Mouse (Mus musculus) kidney, postnatal 4 days (tissue): ENCODE data around the gene Klk1b16.
"Not testable (repeated sequence)": the region's sequence is repeated elsewhere in the genome, so short reads cannot be mapped to it uniquely, and the experiment has no call there.

ENCODE experiments used
- DNase-seq, 2 experiments: peaks; one replicate each; pipeline ENCODE4 v3.0.0; 2021; ENCODE audit warnings: mixed read lengths in 2 of 2

Klk1b16 gene

GRCm38 (mm10) chr7:44136467-44136866 lies at the start of gene Klk1b16:
Klk1b16 (plus strand) TSS chr7:44136767.
- DNase-seq = no peak

GRCm38 (mm10) chr7:44096111-44096510 lies 40.5 kb upstream of the Klk1b16 start:
- no peak for DNase-seq

- not testable (repeated sequence) for DNase-seq
Observed at GRCm38 (mm10) chr7:44102028-44102427, 34.5 kb upstream of the Klk1b16 start, which contains the start of gene Klk1b21. Klk1b21 (plus strand) TSS chr7:44102328.

GRCm38 (mm10) chr7:44112373-44112772 lies 24.2 kb upstream of the Klk1b16 start, which contains the start of gene Klk1b22:
Klk1b22 (plus strand) TSS chr7:44112673.
- DNase-seq = no peak

- DNase-seq = no peak
Observed at GRCm38 (mm10) chr7:44123445-44123844, 13.1 kb upstream of the Klk1b16 start.

GRCm38 (mm10) chr7:44179299-44180045 lies 42.9 kb downstream of the Klk1b16 start:
- peak; percentile 10 to 42 for DNase-seq

GRCm38 (mm10) chr7:44186516-44186915 lies 49.9 kb downstream of the Klk1b16 start:
- peak in 1 of 2 experiments; percentile 10 for DNase-seq

- DNase-seq = not testable (repeated sequence)
Observed at GRCm38 (mm10) chr7:44187936-44188335, 51.4 kb downstream of the Klk1b16 start, which contains the start of gene Klk1b24. Klk1b24 (plus strand) TSS chr7:44188236.
